Mouse (Mus musculus) limb, embryonic 11.5 days (tissue): ENCODE measurements around the gene Ergic1. TPM values are rescaled to one million over a fixed set of nuclear protein-coding genes. Genes with fewer than 3 reads are reported as not detected.

Experiments used
- ATAC-seq: fragments of 200-750 bp; cut with Nextera tagmentation; 2 replicates; pipeline ENCODE4 v1.8.0; 2017; ENCODE audit warnings: low read depth; ENCODE audit not compliant: insufficient number of reproducible peaks, low FRiP score, low TSS enrichment
- DNase-seq: peaks from one replicate; pipeline ENCODE4 v3.0.0-alpha.2; 2015; ENCODE audit warnings: low spot score
- H3K27ac ChIP-seq: fragments of 300-500 bp; sonication (generic); replicated peaks from 2 replicates; pipeline ENCODE4 v1.5.1; 2014; ENCODE audit warnings: low read depth, mild to moderate bottlenecking, low read length
- H3K27me3 ChIP-seq: fragments of 300-500 bp; sonication (generic); 2 replicates; pipeline ENCODE4 v1.6.1; 2014; ENCODE audit warnings: mild to moderate bottlenecking, low read length, mixed read lengths; ENCODE audit not compliant: control insufficient read depth, insufficient read depth
- H3K36me3 ChIP-seq: fragments of 300-500 bp; sonication (generic); 2 replicates; pipeline ENCODE4 v1.6.1; 2014; ENCODE audit warnings: mild to moderate bottlenecking, low read length, moderate library complexity, mixed read lengths; ENCODE audit not compliant: control insufficient read depth, insufficient read depth
- H3K4me1 ChIP-seq: fragments of 300-500 bp; sonication (generic); 2 replicates; pipeline ENCODE4 v1.6.1; 2014; ENCODE audit warnings: low read length, mixed read lengths; ENCODE audit not compliant: control insufficient read depth, insufficient read depth
- H3K4me2 ChIP-seq: fragments of 300-500 bp; sonication (generic); 2 replicates; pipeline ENCODE4 v1.6.1; 2014; ENCODE audit warnings: low read depth, mild to moderate bottlenecking, moderate library complexity; ENCODE audit not compliant: severe bottlenecking
- H3K4me3 ChIP-seq: fragments of 300-500 bp; sonication (generic); 2 replicates; pipeline ENCODE4 v1.5.1; 2014; ENCODE audit warnings: low read depth, low read length
- H3K9ac ChIP-seq: fragments of 300-500 bp; sonication (generic); 2 replicates; pipeline ENCODE4 v1.6.1; 2014; ENCODE audit warnings: mild to moderate bottlenecking, low read length
- H3K9me3 ChIP-seq: fragments of 300-500 bp; sonication (generic); 2 replicates; pipeline ENCODE4 v1.6.1; 2016; ENCODE audit warnings: low read length; ENCODE audit not compliant: control insufficient read depth
- WGBS: fragments of 180-500 bp; shearing (Covaris S2); extraction: QIAGEN DNeasy Blood & Tissue Kit; methylation state at CpG from one replicate; pipeline ENCODE4 v1.1.7; 2014; 5-methylcytosine and 5-hydroxymethylcytosine counted together
- polyA plus RNA-seq: library from polyadenylated mRNA; unstranded; fragments of >200 nt; fragmentation: Nextera tagmentation; extraction: Ambion mirVana; gene quantifications from 2 replicates; pipeline ENCODE4 v1.2.1, GENCODE M21; 2014

Gene Ergic1
- polyA plus RNA-seq, 1 experiment from 2014 or later = 143 TPM

GRCm38 (mm10) chr17:26611918-26612317 lies 50.6 kb downstream of the Ergic1 start:
- WGBS = 93% methylated on average over 4 of the region's 4 CpGs
- no peaks in the 10 kb centered on the region for H3K27me3 ChIP-seq
- H3K4me1 ChIP-seq = no peaks in the 10 kb centered on the region
- no peak overlapping the region for H3K4me2 ChIP-seq
- H3K9ac ChIP-seq = no peak overlapping the region
- H3K9me3 ChIP-seq = no peaks in the 10 kb centered on the region
- ATAC-seq (no peak), DNase-seq (no peak)
- H3K4me3 ChIP-seq = no peak overlapping the region
- peaks cover 13% of the 10 kb centered on the region; the same call in 1 of the 2 replicates for H3K36me3 ChIP-seq
- H3K27ac ChIP-seq = no peak overlapping the region

- DNase-seq = no peak
- 81% methylated on average over 6 of the region's 6 CpGs for WGBS
Observed at GRCm38 (mm10) chr17:26614286-26614685, 53.0 kb downstream of the Ergic1 start.

GRCm38 (mm10) chr17:26614708-26615486 lies 53.6 kb downstream of the Ergic1 start:
- H3K27ac ChIP-seq = no peak overlapping the region
- H3K4me2 ChIP-seq = no peak overlapping the region
- H3K27me3 ChIP-seq = no peaks in the 10 kb centered on the region
- no peak overlapping the region; the same call in 1 of the 2 replicates for H3K9ac ChIP-seq
- H3K4me1 ChIP-seq = no peaks in the 10 kb centered on the region
- H3K36me3 ChIP-seq = peaks cover 13% of the 10 kb centered on the region; the same call in 1 of the 2 replicates
- WGBS = 68% methylated on average over 9 of the region's 9 CpGs
- ATAC-seq (no peak), DNase-seq (no peak)
- no peak overlapping the region for H3K4me3 ChIP-seq
- no peaks in the 10 kb centered on the region for H3K9me3 ChIP-seq

More at GRCm38 (mm10) chr17:26614286-26614685, 53.0 kb downstream of the Ergic1 start:
- no peaks in the 10 kb centered on the region for H3K27me3 ChIP-seq
- H3K27ac ChIP-seq = no peak overlapping the region
- H3K4me3 ChIP-seq = no peak overlapping the region
- no peaks in the 10 kb centered on the region for H3K9me3 ChIP-seq
- peaks cover 13% of the 10 kb centered on the region; the same call in 1 of the 2 replicates for H3K36me3 ChIP-seq
- no peak overlapping the region for H3K4me2 ChIP-seq
- H3K4me1 ChIP-seq = no peaks in the 10 kb centered on the region
- no peak overlapping the region for H3K9ac ChIP-seq
- ATAC-seq = no peak

- WGBS = 96% methylated on average over 2 of the region's 2 CpGs
- DNase-seq (no peak), ATAC-seq (no peak)
- no peak overlapping the region for H3K4me3 ChIP-seq
- no peak overlapping the region for H3K9ac ChIP-seq
- H3K9me3 ChIP-seq = no peaks in the 10 kb centered on the region
- no peak overlapping the region for H3K4me2 ChIP-seq
- H3K4me1 ChIP-seq = no peaks in the 10 kb centered on the region
- peaks cover 13% of the 10 kb centered on the region; the same call in 1 of the 2 replicates for H3K36me3 ChIP-seq
- no peaks in the 10 kb centered on the region for H3K27me3 ChIP-seq
- no peak overlapping the region for H3K27ac ChIP-seq
Observed at GRCm38 (mm10) chr17:26616696-26617095, 55.4 kb downstream of the Ergic1 start.

GRCm38 (mm10) chr17:26618498-26618897 lies 57.2 kb downstream of the Ergic1 start:
- Histone ChIP-seq H3K4me3 (no peak overlapping the region), H3K4me2 (no peak overlapping the region), H3K27me3 (no peaks in the 10 kb centered on the region), H3K27ac (no peak overlapping the region), H3K9ac (no peak overlapping the region), H3K36me3 (peaks cover 11% of the 10 kb centered on the region; the same call in 1 of the 2 replicates), H3K9me3 (no peaks in the 10 kb centered on the region), H3K4me1 (no peaks in the 10 kb centered on the region)
- WGBS = 86% methylated on average over 5 of the region's 5 CpGs
- DNase-seq = no peak
- ATAC-seq = no peak

GRCm38 (mm10) chr17:26619577-26619976 lies 58.3 kb downstream of the Ergic1 start:
- H3K27ac ChIP-seq = no peak overlapping the region
- H3K9ac ChIP-seq = no peak overlapping the region
- H3K4me3 ChIP-seq = no peak overlapping the region
- no peak for ATAC-seq
- no peak overlapping the region for H3K4me2 ChIP-seq
- no peaks in the 10 kb centered on the region for H3K9me3 ChIP-seq
- peaks cover 14% of the 10 kb centered on the region for H3K36me3 ChIP-seq
- H3K4me1 ChIP-seq = no peaks in the 10 kb centered on the region
- WGBS = 88% methylated on average over 6 of the region's 6 CpGs
- DNase-seq = no peak
- H3K27me3 ChIP-seq = no peaks in the 10 kb centered on the region

GRCm38 (mm10) chr17:26620292-26620691 lies 59.0 kb downstream of the Ergic1 start:
- Histone ChIP-seq H3K36me3 (peaks cover 14% of the 10 kb centered on the region), H3K9ac (no peak overlapping the region), H3K27me3 (no peaks in the 10 kb centered on the region), H3K9me3 (no peaks in the 10 kb centered on the region), H3K27ac (no peak overlapping the region), H3K4me3 (no peak overlapping the region), H3K4me1 (no peaks in the 10 kb centered on the region), H3K4me2 (no peak overlapping the region)
- ATAC-seq = no peak
- WGBS = 93% methylated on average over 6 of the region's 6 CpGs
- DNase-seq = no peak

GRCm38 (mm10) chr17:26620786-26621766 lies 59.8 kb downstream of the Ergic1 start:
- no peak for ATAC-seq
- WGBS = 89% methylated on average over 17 of the region's 17 CpGs
- no peak overlapping the region for H3K4me2 ChIP-seq

More at GRCm38 (mm10) chr17:26620786-26621766, 59.8 kb downstream of the Ergic1 start:
- Histone ChIP-seq H3K36me3 (peaks cover 12% of the 10 kb centered on the region), H3K4me1 (no peaks in the 10 kb centered on the region), H3K9me3 (no peaks in the 10 kb centered on the region), H3K9ac (no peak overlapping the region), H3K4me3 (no peak overlapping the region), H3K27ac (no peak overlapping the region), H3K27me3 (no peaks in the 10 kb centered on the region)
- no peak for DNase-seq
